Mouse (Mus musculus) liver, embryonic 14 days (tissue): ENCODE data around the gene Rpl9-ps6. TPM values are rescaled to one million over a fixed set of nuclear protein-coding genes. Genes with fewer than 3 reads are reported as not detected.

Experiments used
- polyA plus RNA-seq: library from polyadenylated mRNA; depleted of rRNA; stranded (reverse); fragments of >200 nt; gene quantifications from 2 replicates; pipeline ENCODE4 v1.2.3, GENCODE M21; 2012; rRNA removed

Gene Rpl9-ps6
- polyA plus RNA-seq, result 35.0 and 42.6 TPM in 2 replicates

GRCm38 (mm10) chr19:32466478-32466877 is at the start of gene Rpl9-ps6:
Gene Rpl9-ps6, minus strand, starts transcription at chr19:32466578.

GRCm38 (mm10) chr19:32485681-32486105 is 19.3 kb upstream of the Rpl9-ps6 start, which contains the start of gene Minpp1:
Gene Minpp1, plus strand, starts transcription at chr19:32485769.

Other genes with a start within 250 kb of the Rpl9-ps6 start
- gene Sgms1, start 76.9 kb downstream of the Rpl9-ps6 start, polyA plus RNA-seq, result 15.0 and 19.2 TPM in 2 replicates
- gene Minpp1, start 19.2 kb upstream of the Rpl9-ps6 start, polyA plus RNA-seq, result 33.4 and 41.8 TPM in 2 replicates
- gene Papss2, start 129.2 kb upstream of the Rpl9-ps6 start, polyA plus RNA-seq, result 3.2 and 3.3 TPM in 2 replicates